Mouse (Mus musculus): ENCODE measurements at regions not wholly inside any gene's neighbourhood (a gene's known extent, or its start where the extent isn't known, plus 50 kb on each side); places are given as distances from the start of the nearest gene placed in this dataset.

GRCm38 (mm10) chr15:56244004-56244735 is 1233.3 kb downstream of the Slc22a22 start:
- Histone ChIP-seq H3K4me1 (ENCODE audit: insufficient read depth, low read length) (peaks cover 7% of the 10 kb centered on the region; the same call in 1 of the 2 replicates), H3K4me2 (replicated peaks; ENCODE audit: low read depth, low read length) (peak overlapping the region; percentile 4; the same call in 1 of the 2 replicates), H3K4me3 (ENCODE audit: low read length) (no peak overlapping the region), H3K9me3 (ENCODE audit: low read length) (no peaks in the 10 kb centered on the region), H3K36me3 (ENCODE audit: insufficient read depth, low read length) (no peaks in the 10 kb centered on the region), H3K27me3 (ENCODE audit: insufficient read depth, low read length) (no peaks in the 10 kb centered on the region), H3K27ac (ENCODE audit: low read length) (no peak overlapping the region), H3K9ac (replicated peaks; ENCODE audit: low read length) (no peak overlapping the region)
- peak; percentile 81; the same call in 1 of the 2 replicates for ATAC-seq (ENCODE audit: low FRiP score, low TSS enrichment)
- WGBS, result 36% methylated on average over 9 of the region's 9 CpGs

- Histone ChIP-seq H3K36me3 (ENCODE audit: insufficient read depth, low read length) (no peaks in the 10 kb centered on the region), H3K4me1 (ENCODE audit: insufficient read depth, low read length) (no peaks in the 10 kb centered on the region), H3K27ac (ENCODE audit: low read length) (no peak overlapping the region), H3K4me2 (replicated peaks; ENCODE audit: low read depth, low read length) (no peak overlapping the region), H3K9me3 (ENCODE audit: low read length) (no peaks in the 10 kb centered on the region), H3K9ac (replicated peaks; ENCODE audit: low read length) (no peak overlapping the region), H3K4me3 (ENCODE audit: low read length) (no peak overlapping the region), H3K27me3 (ENCODE audit: insufficient read depth, low read length) (no peaks in the 10 kb centered on the region)
- 63% methylated on average over 5 of the region's 5 CpGs for WGBS
- no peak for ATAC-seq (ENCODE audit: low FRiP score, low TSS enrichment)
These were observed 1274.9 kb downstream of the Slc22a22 start for GRCm38 (mm10) chr15:56202552-56202951.

GRCm38 (mm10) chr15:56199336-56199735 is 1278.1 kb downstream of the Slc22a22 start:
- no peak overlapping the region for H3K27ac ChIP-seq (ENCODE audit: low read length)
- no peaks in the 10 kb centered on the region for H3K9me3 ChIP-seq (ENCODE audit: low read length)
- H3K4me3 ChIP-seq (ENCODE audit: low read length), result no peak overlapping the region
- H3K27me3 ChIP-seq (ENCODE audit: insufficient read depth, low read length), result no peaks in the 10 kb centered on the region
- no peaks in the 10 kb centered on the region for H3K4me1 ChIP-seq (ENCODE audit: insufficient read depth, low read length)
- ATAC-seq (ENCODE audit: low FRiP score, low TSS enrichment), result no peak
- 37% methylated on average over 2 of the region's 2 CpGs for WGBS
- H3K9ac ChIP-seq (replicated peaks; ENCODE audit: low read length), result no peak overlapping the region
- H3K36me3 ChIP-seq (ENCODE audit: insufficient read depth, low read length), result no peaks in the 10 kb centered on the region
- no peak overlapping the region for H3K4me2 ChIP-seq (replicated peaks; ENCODE audit: low read depth, low read length)

GRCm38 (mm10) chr15:56197425-56198201 is 1279.8 kb downstream of the Slc22a22 start:
- H3K36me3 ChIP-seq (ENCODE audit: insufficient read depth, low read length), result no peaks in the 10 kb centered on the region
- H3K4me3 ChIP-seq (ENCODE audit: low read length), result no peak overlapping the region
- ATAC-seq (ENCODE audit: low FRiP score, low TSS enrichment), result no peak
- 44% methylated on average over 1 of the region's 1 CpGs for WGBS
- H3K27ac ChIP-seq (ENCODE audit: low read length), result no peak overlapping the region
- no peak overlapping the region for H3K9ac ChIP-seq (replicated peaks; ENCODE audit: low read length)
- H3K27me3 ChIP-seq (ENCODE audit: insufficient read depth, low read length), result no peaks in the 10 kb centered on the region
- no peak overlapping the region for H3K4me2 ChIP-seq (replicated peaks; ENCODE audit: low read depth, low read length)
- H3K4me1 ChIP-seq (ENCODE audit: insufficient read depth, low read length), result no peaks in the 10 kb centered on the region
- no peaks in the 10 kb centered on the region for H3K9me3 ChIP-seq (ENCODE audit: low read length)

GRCm38 (mm10) chr15:56166236-56166635 is 1311.2 kb downstream of the Slc22a22 start:
- H3K36me3 ChIP-seq (ENCODE audit: insufficient read depth, low read length), result no peaks in the 10 kb centered on the region
- no peak overlapping the region for H3K27ac ChIP-seq (ENCODE audit: low read length)
- H3K27me3 ChIP-seq (ENCODE audit: insufficient read depth, low read length), result no peaks in the 10 kb centered on the region
- H3K4me3 ChIP-seq (ENCODE audit: low read length), result no peak overlapping the region
- H3K4me1 ChIP-seq (ENCODE audit: insufficient read depth, low read length), result no peaks in the 10 kb centered on the region
- no peak for ATAC-seq (ENCODE audit: low FRiP score, low TSS enrichment)
- H3K9me3 ChIP-seq (ENCODE audit: low read length), result no peaks in the 10 kb centered on the region
- no peak overlapping the region for H3K4me2 ChIP-seq (replicated peaks; ENCODE audit: low read depth, low read length)
- H3K9ac ChIP-seq (replicated peaks; ENCODE audit: low read length), result no peak overlapping the region
- 34% methylated on average over 6 of the region's 6 CpGs for WGBS

GRCm38 (mm10) chr15:56158726-56159125 is 1318.7 kb downstream of the Slc22a22 start:
- Histone ChIP-seq H3K4me2 (replicated peaks; ENCODE audit: low read depth, low read length) (no peak overlapping the region), H3K36me3 (ENCODE audit: insufficient read depth, low read length) (no peaks in the 10 kb centered on the region), H3K9ac (replicated peaks; ENCODE audit: low read length) (no peak overlapping the region), H3K4me1 (ENCODE audit: insufficient read depth, low read length) (no peaks in the 10 kb centered on the region), H3K9me3 (ENCODE audit: low read length) (no peaks in the 10 kb centered on the region), H3K27me3 (ENCODE audit: insufficient read depth, low read length) (no peaks in the 10 kb centered on the region), H3K4me3 (ENCODE audit: low read length) (no peak overlapping the region), H3K27ac (ENCODE audit: low read length) (no peak overlapping the region)
- no peak for ATAC-seq (ENCODE audit: low FRiP score, low TSS enrichment)
- WGBS, result 47% methylated on average over 2 of the region's 2 CpGs

- 75% methylated on average over 3 of the region's 3 CpGs for WGBS
These were observed 1338.0 kb downstream of the Slc22a22 start for GRCm38 (mm10) chr15:56139451-56139850.

GRCm38 (mm10) chr15:56136420-56136970 is 1340.9 kb downstream of the Slc22a22 start:
- WGBS, result 74% methylated on average over 7 of the region's 7 CpGs
- no peaks in the 10 kb centered on the region for H3K27me3 ChIP-seq (ENCODE audit: insufficient read depth, low read length)
- H3K9ac ChIP-seq (replicated peaks; ENCODE audit: low read length), result no peak overlapping the region
- no peak for ATAC-seq (ENCODE audit: low FRiP score, low TSS enrichment)
- no peaks in the 10 kb centered on the region for H3K36me3 ChIP-seq (ENCODE audit: insufficient read depth, low read length)
- H3K4me1 ChIP-seq (ENCODE audit: insufficient read depth, low read length), result no peaks in the 10 kb centered on the region
- H3K4me2 ChIP-seq (replicated peaks; ENCODE audit: low read depth, low read length), result no peak overlapping the region
- H3K9me3 ChIP-seq (ENCODE audit: low read length), result no peaks in the 10 kb centered on the region
- no peak overlapping the region for H3K27ac ChIP-seq (ENCODE audit: low read length)
- H3K4me3 ChIP-seq (ENCODE audit: low read length), result no peak overlapping the region

More at GRCm38 (mm10) chr15:56139451-56139850, 1338.0 kb downstream of the Slc22a22 start:
- Histone ChIP-seq H3K4me1 (ENCODE audit: insufficient read depth, low read length) (no peaks in the 10 kb centered on the region), H3K9me3 (ENCODE audit: low read length) (no peaks in the 10 kb centered on the region), H3K36me3 (ENCODE audit: insufficient read depth, low read length) (no peaks in the 10 kb centered on the region), H3K4me2 (replicated peaks; ENCODE audit: low read depth, low read length) (no peak overlapping the region), H3K27me3 (ENCODE audit: insufficient read depth, low read length) (no peaks in the 10 kb centered on the region), H3K27ac (ENCODE audit: low read length) (no peak overlapping the region), H3K4me3 (ENCODE audit: low read length) (no peak overlapping the region), H3K9ac (replicated peaks; ENCODE audit: low read length) (no peak overlapping the region)
- ATAC-seq (ENCODE audit: low FRiP score, low TSS enrichment), result no peak

GRCm38 (mm10) chr15:56128029-56128428 is 1349.4 kb downstream of the Slc22a22 start:
- ATAC-seq (ENCODE audit: low FRiP score, low TSS enrichment), result no peak
- 91% methylated on average over 1 of the region's 1 CpGs for WGBS

More at GRCm38 (mm10) chr15:56128029-56128428, 1349.4 kb downstream of the Slc22a22 start:
- Histone ChIP-seq H3K4me1 (ENCODE audit: insufficient read depth, low read length) (no peaks in the 10 kb centered on the region), H3K9ac (replicated peaks; ENCODE audit: low read length) (no peak overlapping the region), H3K4me3 (ENCODE audit: low read length) (no peak overlapping the region), H3K36me3 (ENCODE audit: insufficient read depth, low read length) (no peaks in the 10 kb centered on the region), H3K27ac (ENCODE audit: low read length) (no peak overlapping the region), H3K27me3 (ENCODE audit: insufficient read depth, low read length) (no peaks in the 10 kb centered on the region), H3K4me2 (replicated peaks; ENCODE audit: low read depth, low read length) (no peak overlapping the region), H3K9me3 (ENCODE audit: low read length) (no peaks in the 10 kb centered on the region)

All from kidney, embryonic 16.5 days (tissue).